Mouse (Mus musculus): ENCODE measurements around the gene Ino80b.

DNA sequence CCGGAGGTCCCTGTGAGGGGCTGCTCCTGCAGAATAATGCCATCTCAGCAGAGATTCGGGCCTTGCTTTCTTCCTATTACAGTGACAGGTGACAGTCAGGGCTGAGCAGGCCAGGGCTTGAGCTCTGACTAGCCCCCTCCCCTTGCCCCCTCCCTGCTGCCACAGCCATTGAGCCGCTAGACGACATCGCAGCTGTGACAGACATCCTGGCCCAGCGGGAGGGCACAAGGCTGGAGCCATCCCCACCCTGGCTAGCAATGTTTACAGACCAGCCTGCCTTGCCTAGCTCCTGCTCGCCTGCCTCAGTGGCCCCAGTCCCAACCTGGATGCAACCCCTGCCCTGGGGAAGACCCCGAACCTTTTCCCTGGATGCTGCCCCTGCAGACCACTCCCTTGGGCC, 26.5 kb upstream of the Ino80b start:
- TF ChIP-seq KAT2A (IDR thresholded peaks at IDR 0.05; ENCODE audit: insufficient replicate concordance, low read length) (no peak), MAZ (IDR thresholded peaks at IDR 0.05; ENCODE audit: low read depth, low read length) (no peak), CTCF (conservative IDR thresholded peaks at IDR 0.05 in 1 of 2, IDR thresholded peaks at IDR 0.05 in 1 of 2; ENCODE audit: low read depth in 2 of 2, low read length in 2 of 2) (no peak), POLR2A (IDR thresholded peaks at IDR 0.05; ENCODE audit: low read depth, low read length) (no peak), TBP (conservative IDR thresholded peaks at IDR 0.05; ENCODE audit: low read depth, low read length) (no peak), NELFE (IDR thresholded peaks at IDR 0.05; ENCODE audit: low read depth, low read length) (no peak)

Data from CH12.LX (cell line).